Mouse (Mus musculus) heart, embryonic 14.5 days (tissue): ENCODE results near the gene Isy1. TPM values are rescaled to one million over a fixed set of nuclear protein-coding genes. Genes with fewer than 3 reads are reported as not detected.
"Not testable (repeated sequence)": the region's sequence is repeated elsewhere in the genome, so short reads cannot be mapped to it uniquely, and the experiment has no call there.

Experiments used
- ATAC-seq: fragments of 200-750 bp; cut with Nextera tagmentation; 2 replicates; pipeline ENCODE4 v1.8.0; 2017; ENCODE audit warnings: low read depth, moderate TSS enrichment; ENCODE audit not compliant: insufficient number of reproducible peaks, insufficient read depth, low FRiP score
- H3K27ac ChIP-seq, 2 experiments: fragments of 200-500 bp in 1 of 2; fragments of 300-500 bp in 1 of 2; sonication (generic) in 1 of 2; replicated peaks in 1 of 2; 2 replicates each; pipeline ENCODE4 v1.5.1; 2012 to 2014; ENCODE audit warnings: low read depth in 2 of 2, low read length in 2 of 2, control low read depth in 1 of 2, mild to moderate bottlenecking in 1 of 2, mixed read lengths in 1 of 2; ENCODE audit not compliant: control insufficient read depth in 1 of 2, insufficient read depth in 1 of 2
- H3K27me3 ChIP-seq: fragments of 300-500 bp; sonication (generic); 2 replicates; pipeline ENCODE4 v1.6.1; 2014; ENCODE audit warnings: mild to moderate bottlenecking, low read length, control low read depth; ENCODE audit not compliant: control insufficient read depth, insufficient read depth
- H3K36me3 ChIP-seq: fragments of 300-500 bp; sonication (generic); 2 replicates; pipeline ENCODE4 v1.6.1; 2014; ENCODE audit warnings: mild to moderate bottlenecking, control low read depth, low read length, mixed read lengths; ENCODE audit not compliant: control insufficient read depth, insufficient read depth
- H3K4me1 ChIP-seq, 2 experiments: fragments of 200-500 bp in 1 of 2; fragments of 300-500 bp in 1 of 2; sonication (generic) in 1 of 2; 2 replicates each; pipeline ENCODE4 v1.6.1; 2012 to 2014; ENCODE audit warnings: low read length in 2 of 2, control low read depth in 1 of 2, mixed read lengths in 1 of 2; ENCODE audit not compliant: control insufficient read depth in 2 of 2, insufficient read depth in 2 of 2
- H3K4me2 ChIP-seq: fragments of 300-500 bp; sonication (generic); 2 replicates; pipeline ENCODE4 v1.6.1; 2014; ENCODE audit warnings: mild to moderate bottlenecking, low read length
- H3K4me3 ChIP-seq, 2 experiments: fragments of 200-500 bp in 1 of 2; fragments of 300-500 bp in 1 of 2; sonication (generic) in 1 of 2; 2 replicates each; pipeline ENCODE4 v1.5.1; 2012 to 2014; ENCODE audit warnings: low read length in 2 of 2, mild to moderate bottlenecking in 2 of 2, control low read depth in 1 of 2, low read depth in 1 of 2, moderate library complexity in 1 of 2; ENCODE audit not compliant: control insufficient read depth in 1 of 2, insufficient read depth in 1 of 2
- H3K9ac ChIP-seq: fragments of 300-500 bp; sonication (generic); 2 replicates; pipeline ENCODE4 v1.6.1; 2014; ENCODE audit warnings: mild to moderate bottlenecking, low read length
- H3K9me3 ChIP-seq: fragments of 300-500 bp; sonication (generic); 2 replicates; pipeline ENCODE4 v1.6.1; 2016; ENCODE audit warnings: low read length, control low read depth; ENCODE audit not compliant: control insufficient read depth
- WGBS: fragments of 180-500 bp; shearing (Covaris S2); extraction: QIAGEN DNeasy Blood & Tissue Kit; methylation state at CpG from one replicate; pipeline ENCODE4 v1.1.7; 2014; 5-methylcytosine and 5-hydroxymethylcytosine counted together
- polyA plus RNA-seq: library from polyadenylated mRNA; unstranded; fragments of >200 nt; fragmentation: Nextera tagmentation; extraction: Ambion mirVana; gene quantifications from 2 replicates; pipeline ENCODE4 v1.2.1, GENCODE M21; 2014

Isy1 gene
- polyA plus RNA-seq, 1 experiment from 2014 or later: 16.5 TPM

GRCm38 (mm10) chr6:87777842-87778241 lies 60.8 kb downstream of the Isy1 start, which contains the start of gene Gp9:
TSS of gene Gp9 (plus strand) at chr6:87778072.
- Histone ChIP-seq H3K27ac (0 out of 4 replicates have a peak within 1 kb of the TSS, but pooled peaks of 1 of the 2 experiments have one; percentile 24), H3K4me3 (no peak within 1 kb of the TSS), H3K27me3 (peaks cover 6% of the 10 kb centered on the region; the same call in 1 of the 2 replicates), H3K4me1 (peaks cover 13 to 14% of the 10 kb centered on the region in 2 experiments), H3K4me2 (no peak within 1 kb of the TSS), H3K9me3 (no peaks in the 10 kb centered on the region), H3K9ac (no peak within 1 kb of the TSS), H3K36me3 (no peaks in the 10 kb centered on the region)
- ATAC-seq: no peak
- WGBS: 51% methylated on average over 2 of the region's 2 CpGs

GRCm38 (mm10) chr6:87776663-87777062 lies 61.9 kb downstream of the Isy1 start:
- Histone ChIP-seq H3K4me3 (no peak overlapping the region), H3K9me3 (no peaks in the 10 kb centered on the region), H3K27ac (no peak overlapping the region), H3K27me3 (peaks cover 6% of the 10 kb centered on the region; the same call in 1 of the 2 replicates), H3K36me3 (no peaks in the 10 kb centered on the region), H3K4me1 (peaks cover 13 to 14% of the 10 kb centered on the region in 2 experiments), H3K9ac (no peak overlapping the region), H3K4me2 (no peak overlapping the region)
- ATAC-seq: no peak
- WGBS: 70% methylated on average over 1 of the region's 1 CpGs

- no peak overlapping the region for H3K9ac ChIP-seq
- H3K4me2 ChIP-seq: no peak overlapping the region
- no peaks in the 10 kb centered on the region for H3K9me3 ChIP-seq
- peaks cover 13 to 14% of the 10 kb centered on the region in 2 experiments for H3K4me1 ChIP-seq
- peaks cover 6% of the 10 kb centered on the region; the same call in 1 of the 2 replicates for H3K27me3 ChIP-seq
- H3K36me3 ChIP-seq: no peaks in the 10 kb centered on the region
- no peak overlapping the region for H3K27ac ChIP-seq
- ATAC-seq: no peak
- 67% methylated on average over 3 of the region's 3 CpGs for WGBS
- no peak overlapping the region for H3K4me3 ChIP-seq
Observed at GRCm38 (mm10) chr6:87775588-87776245, 62.9 kb downstream of the Isy1 start.

- Histone ChIP-seq H3K9ac (no peak overlapping the region), H3K4me2 (no peak overlapping the region), H3K27ac (no peak overlapping the region), H3K4me3 (no peak overlapping the region), H3K4me1 (peaks cover 13 to 14% of the 10 kb centered on the region in 2 experiments), H3K9me3 (no peaks in the 10 kb centered on the region), H3K27me3 (peaks cover 6% of the 10 kb centered on the region; the same call in 1 of the 2 replicates), H3K36me3 (no peaks in the 10 kb centered on the region)
- WGBS: 82% methylated on average over 9 of the region's 9 CpGs
- no peak for ATAC-seq
Observed at GRCm38 (mm10) chr6:87774909-87775308, 63.7 kb downstream of the Isy1 start.

- 59% methylated on average over 1 of the region's 1 CpGs for WGBS
- peaks cover 13 to 14% of the 10 kb centered on the region in 2 experiments for H3K4me1 ChIP-seq
- no peaks in the 10 kb centered on the region for H3K36me3 ChIP-seq
- H3K27ac ChIP-seq: no peak overlapping the region
- H3K9ac ChIP-seq: no peak overlapping the region
- no peak overlapping the region for H3K4me2 ChIP-seq
- no peak overlapping the region for H3K4me3 ChIP-seq
- peaks cover 6% of the 10 kb centered on the region; the same call in 1 of the 2 replicates for H3K27me3 ChIP-seq
- ATAC-seq: no peak
- no peaks in the 10 kb centered on the region for H3K9me3 ChIP-seq
Observed at GRCm38 (mm10) chr6:87774466-87774865, 64.1 kb downstream of the Isy1 start.

- no peak overlapping the region for H3K9ac ChIP-seq
- no peaks in the 10 kb centered on the region for H3K27me3 ChIP-seq
- H3K4me3 ChIP-seq: no peak overlapping the region
- no peak for ATAC-seq
- no peak overlapping the region for H3K4me2 ChIP-seq
- H3K27ac ChIP-seq: no peak overlapping the region
- no peaks in the 10 kb centered on the region for H3K4me1 ChIP-seq
- 53% methylated on average over 8 of the region's 8 CpGs for WGBS
- no peaks in the 10 kb centered on the region for H3K36me3 ChIP-seq
- no peaks in the 10 kb centered on the region for H3K9me3 ChIP-seq
Observed at GRCm38 (mm10) chr6:87770626-87771025, 68.0 kb downstream of the Isy1 start.

- H3K4me1 ChIP-seq, H3K27ac ChIP-seq, H3K9me3 ChIP-seq, H3K4me3 ChIP-seq, H3K27me3 ChIP-seq, ATAC-seq, H3K36me3 ChIP-seq, H3K9ac ChIP-seq, H3K4me2 ChIP-seq: not testable (repeated sequence)
- WGBS: 89% methylated on average over 2 of the region's 2 CpGs
Observed at GRCm38 (mm10) chr6:87764296-87764695, 74.3 kb downstream of the Isy1 start.
